Mouse (Mus musculus) left cerebral cortex, postnatal 10 days (tissue): ENCODE results near the gene Ptch2. TPM values are rescaled to one million over a fixed set of nuclear protein-coding genes. Genes with fewer than 3 reads are reported as not detected.

Experiments used
- microRNA-seq: library from miRNA; unstranded; fragments of <30 nt; microRNA quantifications from one replicate; pipeline ENCODE4 v1.2.0, GENCODE M21; 2022
- total RNA-seq, 2 experiments: library from RNA; stranded (reverse); gene quantifications; 2 replicates each; pipeline ENCODE4 v1.2.3; 2021

Gene Ptch2
- total RNA-seq, 2 experiments from 2014 or later, result 2.4 to 3.4 TPM

Small RNA genes lying within 50 kb of the gene (microRNA-seq; reads per million reads assigned to microRNA genes)
- gene Gm22398, result not detected

Other genes starting within 250 kb of the Ptch2 start
- gene Zswim5, start 218.7 kb upstream of the Ptch2 start, total RNA-seq, result 1 to 10 TPM; 7.6 to 8.4 TPM
- gene Urod, start 101.7 kb upstream of the Ptch2 start, total RNA-seq, result 10 to 100 TPM; 38.0 to 40.4 TPM
- 10 to 100 TPM; 47.7 to 53.3 TPM for gene Hectd3, start 100.8 kb upstream of the Ptch2 start, total RNA-seq
- gene Eif2b3, start 76.7 kb upstream of the Ptch2 start, total RNA-seq, result 10 to 100 TPM; 25.5 to 26.9 TPM
- 10 to 100 TPM; 11.9 to 12.0 TPM for gene Btbd19, start 29.6 kb downstream of the Ptch2 start, total RNA-seq
- under 1 TPM in 1 of 2 experiments, not detected in 1; 0.47 TPM for gene Tctex1d4, start 30.7 kb downstream of the Ptch2 start, total RNA-seq
- 10 to 100 TPM; 17.7 to 19.9 TPM for gene Plk3, start 37.9 kb downstream of the Ptch2 start, total RNA-seq
- 100 to 1,000 TPM; 554 to 567 TPM for gene Rps8, start 60.2 kb downstream of the Ptch2 start, total RNA-seq
- 1 to 10 TPM; 1.1 to 2.2 TPM for gene Kif2c, start 86.6 kb downstream of the Ptch2 start, total RNA-seq
- 1 to 10 TPM; 2.0 to 3.2 TPM for gene Tmem53, start 155.9 kb downstream of the Ptch2 start, total RNA-seq
- 1 to 10 TPM in 1 of 2 experiments, under 1 TPM in 1; 0.81 to 1.8 TPM for gene Armh1, start 156.1 kb downstream of the Ptch2 start, total RNA-seq